ENCODE assay signal across 1 mouse cellular context in genomic region chr8:95781085-95781484, GRCm38 (mm10).
TF ChIP-seq lines count a peak whose summit lies in the region.

No protein-coding gene starts in this region.

TF ChIP-seq in MEL, 35 proteins besides CTCF, POLR2A, EP300 and RAD21:
- TF ChIP-seq CHD2 (IDR thresholded peaks at IDR 0.05; ENCODE audit: low read length) (no peak), MAFK (IDR thresholded peaks at IDR 0.05; ENCODE audit: borderline replicate concordance, low read depth, low read length) (peak; percentile 57; the same call in 1 of the 2 replicates), TCF12 (IDR thresholded peaks at IDR 0.05; ENCODE audit: low read depth, low read length) (peak; percentile 50), ETS1 (IDR thresholded peaks at IDR 0.05; ENCODE audit: low read depth, low read length) (peak; percentile 52; the same call in 1 of the 2 replicates), ZMIZ1 (IDR thresholded peaks at IDR 0.05; ENCODE audit: low read depth, low read length) (no peak)
